Mouse (Mus musculus) adrenal gland, adult 18-20 months (tissue): ENCODE results near the gene Pld4. TPM values are rescaled to one million over a fixed set of nuclear protein-coding genes. Genes with fewer than 3 reads are reported as not detected.

Experiments used
- DNase-seq, 2 experiments: peaks; one replicate each; pipeline ENCODE4 v3.0.0; 2021 to 2022; ENCODE audit warnings: low spot score in 2 of 2
- total RNA-seq, 2 experiments: library from RNA; stranded (reverse); gene quantifications; 1 replicate in 1 of 2; 2 replicates in 1 of 2; pipeline ENCODE4 v1.2.3; 2021

Pld4 gene
- total RNA-seq, 2 experiments from 2014 or later = 11.2 to 18.1 TPM

DNA sequence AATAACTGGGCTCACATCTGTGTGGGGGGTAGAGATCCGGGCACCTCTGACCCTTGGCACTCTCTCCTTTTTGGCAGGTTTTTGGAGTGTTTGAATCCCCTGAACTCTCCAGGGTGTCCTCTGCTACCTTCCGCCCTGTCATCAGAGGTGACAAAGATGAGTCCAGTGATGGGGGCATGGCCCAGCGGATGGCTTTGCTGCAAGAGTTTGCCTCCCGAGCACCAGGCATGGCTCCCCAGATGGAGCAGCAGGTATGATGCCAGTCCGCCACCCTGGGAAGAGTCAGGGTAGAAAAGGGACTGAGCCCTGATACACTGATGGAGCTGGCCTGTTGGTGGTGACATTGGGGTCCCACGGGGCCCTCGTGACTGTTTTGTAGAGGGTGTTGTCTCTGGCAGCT lies 23.4 kb upstream of the Pld4 start:
- no peak for DNase-seq

DNA sequence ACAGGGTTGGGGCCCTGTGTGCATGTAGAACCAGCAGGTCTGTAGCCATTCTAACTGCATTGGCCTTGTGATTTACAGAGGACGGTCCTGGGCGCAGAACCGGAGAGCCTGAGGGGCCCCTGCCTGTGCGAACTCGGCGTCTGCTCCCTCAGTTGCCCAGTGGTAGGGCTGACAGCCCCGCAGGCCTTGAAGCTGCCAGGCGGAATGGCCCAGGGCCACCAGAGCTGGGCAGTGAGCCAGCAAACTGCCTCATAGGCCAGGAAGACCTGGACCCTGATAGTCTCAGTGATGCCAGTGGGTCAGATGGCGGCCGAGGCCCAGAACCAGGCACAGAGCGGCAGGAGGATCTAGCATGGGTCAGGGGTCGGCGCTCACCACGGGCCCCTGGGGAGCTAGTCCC lies 22.7 kb upstream of the Pld4 start:
- DNase-seq = peak; percentile 50 to 56

DNA sequence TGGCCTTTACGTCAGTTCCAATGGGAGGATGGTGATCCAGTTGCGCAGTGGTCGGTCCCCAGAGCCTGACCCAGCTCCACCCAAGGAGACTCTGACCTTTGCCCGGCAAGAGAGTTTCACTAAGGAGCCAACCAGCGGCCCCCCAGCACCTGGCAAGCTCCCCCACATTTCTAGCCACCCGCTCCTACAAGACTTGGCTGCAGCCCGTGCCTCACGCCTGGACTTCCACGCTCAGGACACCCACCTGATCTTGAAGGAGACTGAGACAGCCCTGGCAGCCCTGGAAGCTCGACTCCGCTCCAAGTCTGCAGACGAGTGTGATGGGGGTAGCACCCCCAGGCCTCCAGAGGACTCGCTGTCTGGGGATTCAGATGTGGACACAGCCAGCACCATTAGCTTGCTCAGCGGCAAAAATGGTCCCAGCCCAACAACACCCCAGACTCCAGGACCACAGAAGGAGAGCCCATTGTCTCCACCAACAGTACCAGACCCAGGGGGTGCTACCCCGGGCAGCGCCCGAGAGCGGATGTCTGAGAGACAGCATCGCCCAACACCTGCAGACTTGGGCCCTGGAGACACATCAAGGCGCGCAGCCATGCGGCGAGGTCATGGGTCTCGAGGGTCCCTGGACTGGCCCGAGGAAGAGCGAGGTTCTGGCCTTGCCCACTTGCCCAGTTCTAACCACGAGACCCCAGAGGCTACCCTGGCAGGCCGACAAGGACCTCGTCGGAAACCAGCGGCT lies 22.0 kb upstream of the Pld4 start:
- DNase-seq = no peak

DNA sequence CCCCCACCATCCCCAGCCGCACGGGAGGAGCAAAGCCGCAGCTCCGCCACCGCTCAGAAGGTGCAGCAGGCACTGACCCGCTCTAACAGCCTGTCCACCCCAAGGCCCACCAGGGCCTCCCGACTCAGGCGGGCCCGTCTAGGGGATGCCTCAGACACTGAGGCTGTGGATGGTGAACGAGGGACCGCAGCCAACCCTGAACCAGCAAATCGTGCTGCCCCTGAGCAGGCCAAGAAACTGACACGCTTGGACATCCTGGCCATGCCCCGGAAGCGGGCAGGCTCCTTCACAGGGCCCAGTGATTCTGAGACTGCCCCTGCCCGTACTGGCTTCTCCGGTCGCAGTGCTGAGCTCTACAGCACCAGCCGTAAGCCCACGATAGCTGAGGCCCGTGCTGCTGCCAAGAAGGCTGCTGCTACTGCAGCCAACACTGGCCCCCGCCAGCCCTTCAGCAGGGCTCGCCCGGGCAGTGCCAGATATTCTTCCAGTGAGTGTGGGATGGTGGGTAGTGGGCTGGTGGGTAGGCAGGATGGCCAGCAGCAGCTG lies 21.4 kb upstream of the Pld4 start:
- DNase-seq = no peak

DNA sequence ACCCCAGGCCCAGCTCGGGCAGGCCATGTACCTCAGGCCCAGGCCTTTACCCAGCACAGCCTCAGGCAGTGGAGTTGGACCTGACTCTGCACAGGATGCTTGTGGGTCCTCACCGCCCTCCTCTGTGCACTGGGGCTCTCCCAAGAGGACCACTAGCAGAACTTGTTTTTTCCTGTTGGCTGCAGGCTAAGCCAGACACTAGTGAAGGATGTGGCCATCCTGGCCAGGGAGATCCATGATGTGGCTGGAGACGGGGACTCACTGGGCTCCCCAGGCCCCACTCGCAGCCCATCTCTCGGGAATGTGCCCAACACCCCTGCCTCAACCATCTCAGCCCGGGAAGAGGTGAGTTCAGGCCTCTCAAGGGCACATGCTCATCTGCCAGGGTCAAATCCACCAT lies 17.7 kb upstream of the Pld4 start:
- DNase-seq = no peak

DNA sequence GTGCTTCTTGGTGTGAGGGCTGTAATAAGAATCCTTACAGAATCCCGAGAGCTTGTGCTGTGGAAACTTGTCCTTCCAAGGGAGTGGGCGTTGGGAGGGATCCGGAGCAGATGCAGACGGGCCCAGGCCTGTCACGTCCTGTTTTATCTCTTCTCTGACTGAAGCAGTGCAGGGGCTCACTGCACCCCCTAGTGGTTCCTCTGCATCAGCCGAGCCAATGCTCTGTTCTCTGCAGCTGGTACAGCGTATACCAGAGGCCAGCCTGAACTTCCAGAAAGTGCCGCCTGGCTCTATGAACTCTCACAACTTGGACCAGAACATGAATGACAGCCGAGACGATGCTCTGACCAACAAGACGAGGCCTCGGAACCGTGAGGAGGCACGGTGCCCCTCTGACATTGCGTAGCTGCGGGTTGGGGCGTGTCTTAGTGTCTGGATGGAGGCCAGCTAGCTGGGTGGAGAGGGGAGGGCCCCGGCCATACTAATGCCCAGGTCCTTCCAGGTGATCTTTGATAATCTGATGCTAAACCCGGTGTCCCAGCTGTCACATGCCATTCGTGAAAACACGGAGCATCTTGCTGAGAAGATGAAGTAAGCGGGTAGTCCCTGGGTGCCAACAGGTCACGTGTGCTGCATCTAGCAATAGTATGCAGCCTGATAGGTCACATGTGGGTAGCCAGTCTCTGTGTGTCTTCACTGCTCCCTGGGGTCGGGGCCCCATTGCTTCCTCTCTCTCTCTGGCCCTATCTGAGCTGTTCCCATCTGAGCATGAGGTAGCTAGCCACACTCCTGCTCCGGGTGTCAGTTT lies 17.1 kb upstream of the Pld4 start:
- DNase-seq = peak; percentile 61 to 69

DNA sequence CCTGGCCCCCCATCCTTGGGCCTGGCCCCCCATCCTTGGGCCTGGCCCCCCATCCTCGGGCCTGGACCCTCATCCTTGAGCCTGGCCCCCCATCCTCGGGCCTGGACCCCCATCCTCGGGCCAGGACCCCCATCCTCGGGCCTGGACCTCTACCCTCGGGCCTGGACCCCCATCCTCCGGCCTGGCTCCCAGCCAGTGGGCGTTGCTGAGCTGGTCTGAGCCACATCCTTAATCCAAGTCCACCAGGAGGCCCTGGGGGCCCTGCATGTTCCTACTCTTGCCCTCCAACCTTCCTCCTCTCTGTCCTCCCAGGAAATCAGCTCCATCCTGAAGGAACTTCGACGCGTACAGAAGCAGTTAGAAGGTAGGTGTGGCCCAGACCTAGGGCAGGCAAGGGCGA lies 16.2 kb upstream of the Pld4 start:
- no peak for DNase-seq

DNA sequence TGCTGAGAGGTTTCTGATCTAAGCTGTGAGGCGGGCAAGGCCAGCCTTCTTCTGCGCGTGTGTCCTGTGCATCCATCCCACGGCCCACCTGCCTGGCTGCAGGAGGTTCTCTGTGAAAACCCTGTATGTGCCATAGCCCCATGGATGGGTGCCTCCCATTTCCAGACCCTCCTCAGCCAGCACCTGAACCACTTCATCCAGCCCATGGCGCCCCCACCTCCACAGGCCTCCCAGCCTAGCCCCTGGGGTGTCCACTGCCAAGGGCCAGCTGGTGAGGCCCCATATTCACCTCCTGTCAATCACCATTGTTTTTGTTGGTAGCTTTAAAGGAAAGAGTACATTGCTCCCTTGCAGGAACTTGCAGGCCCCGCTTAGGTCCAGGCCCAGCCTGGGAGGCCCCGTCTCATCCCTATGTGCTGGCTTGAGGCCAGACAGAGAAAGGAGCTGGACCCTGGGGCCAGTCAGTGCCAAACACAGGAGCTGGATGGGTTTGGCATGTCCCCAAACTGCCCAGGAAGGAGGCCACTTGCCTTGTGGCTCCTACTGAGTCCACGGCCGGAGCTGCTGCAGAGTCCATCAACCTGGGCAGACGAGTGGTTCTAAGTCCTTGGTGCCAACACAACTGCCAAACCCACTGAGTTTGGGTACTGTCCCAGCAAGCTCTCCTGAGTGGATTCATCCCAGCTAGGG lies 15.4 kb upstream of the Pld4 start:
- no peak for DNase-seq

DNA sequence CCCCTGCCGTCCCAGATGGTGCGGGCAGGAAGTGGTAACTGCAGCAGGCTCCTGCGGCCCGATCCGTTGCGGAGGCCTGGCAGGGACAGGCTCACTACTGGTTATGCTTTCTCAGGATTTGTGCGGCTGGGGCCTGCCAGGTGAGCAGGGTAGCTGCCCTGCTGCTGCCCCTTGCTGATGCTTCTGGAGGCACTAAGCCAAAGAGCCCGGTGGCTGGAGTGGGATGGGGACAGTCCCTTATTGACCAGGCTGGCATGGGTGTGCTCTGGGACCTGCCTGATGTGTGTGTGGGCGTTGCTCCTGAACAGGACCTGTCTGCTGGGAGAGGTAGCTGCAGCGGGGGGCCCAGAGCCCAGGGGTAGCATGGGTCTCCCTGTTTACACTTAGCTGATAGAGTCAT lies 14.7 kb upstream of the Pld4 start:
- DNase-seq = no peak

DNA sequence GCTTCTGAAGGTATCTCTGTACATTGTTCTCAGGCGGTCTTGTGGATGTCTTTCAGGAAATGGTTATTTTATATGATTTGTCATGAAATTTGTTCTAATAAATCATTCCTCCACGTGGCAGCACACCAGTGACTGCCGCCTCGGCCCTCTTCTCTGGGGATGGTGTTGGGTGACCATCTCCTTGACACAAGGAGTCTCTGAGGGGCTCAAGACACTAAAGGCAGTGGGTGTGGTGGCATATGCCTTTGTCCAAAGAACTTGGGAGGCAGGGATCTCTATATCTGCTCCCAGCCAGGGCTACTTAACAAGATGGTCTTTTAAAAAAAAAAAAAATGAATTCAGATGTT lies 14.0 kb upstream of the Pld4 start:
- no peak for DNase-seq

DNA sequence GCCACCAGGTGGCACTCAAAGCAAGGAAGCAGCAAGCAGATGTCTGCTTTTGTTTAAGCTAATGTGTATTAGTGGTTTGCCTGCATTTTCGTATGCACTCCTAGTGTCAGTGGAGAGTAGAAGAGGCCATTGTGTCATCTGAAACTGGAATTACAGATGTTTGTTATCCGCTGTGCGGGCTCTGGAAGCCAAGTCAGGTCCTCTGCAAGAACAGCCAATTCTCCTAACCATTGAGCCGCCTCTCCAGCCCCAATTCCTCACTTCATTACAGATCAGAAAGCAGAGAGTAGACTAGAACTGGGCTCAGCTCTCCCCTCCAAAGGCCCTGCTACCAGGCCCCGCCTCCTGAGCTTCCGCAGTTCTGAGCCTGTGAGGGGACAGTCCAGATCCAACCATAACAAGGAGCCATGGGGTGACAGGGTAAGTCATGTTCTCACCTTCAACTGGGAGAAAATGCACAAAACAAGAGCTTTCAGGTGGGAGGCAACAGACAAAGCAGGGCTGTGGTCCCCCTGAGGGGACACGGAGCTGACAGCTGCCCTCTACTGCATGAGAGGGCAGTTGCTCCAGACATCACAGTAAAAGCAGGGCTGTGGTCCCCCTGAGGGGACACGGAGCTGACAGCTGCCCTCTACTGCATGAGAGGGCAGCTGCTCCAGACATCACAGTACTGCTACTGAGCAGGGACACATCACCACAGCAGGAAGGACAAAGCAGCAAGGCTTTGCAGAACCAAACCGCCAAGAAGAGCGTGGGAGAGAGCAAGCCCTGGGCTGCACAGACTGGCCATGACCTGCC lies 13.4 kb upstream of the Pld4 start:
- no peak for DNase-seq

DNA sequence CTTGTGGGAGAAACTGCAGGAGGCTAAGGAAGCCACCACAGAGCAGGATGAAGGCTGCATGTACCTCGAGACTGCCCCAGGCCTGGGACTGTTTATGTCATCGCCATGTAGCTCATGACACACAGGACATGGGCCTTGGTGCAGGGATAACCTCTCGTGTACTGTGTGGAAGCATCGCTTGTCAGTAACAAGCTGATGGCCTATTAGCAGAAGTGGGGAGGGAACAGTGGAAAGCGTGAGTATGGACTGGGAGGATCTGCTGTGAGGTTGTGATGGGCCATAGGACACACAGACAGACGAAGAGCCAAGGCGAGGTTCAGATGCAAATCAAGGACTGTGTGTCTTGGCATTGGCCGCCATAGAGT lies 12.9 kb upstream of the Pld4 start:
- DNase-seq = no peak

DNA sequence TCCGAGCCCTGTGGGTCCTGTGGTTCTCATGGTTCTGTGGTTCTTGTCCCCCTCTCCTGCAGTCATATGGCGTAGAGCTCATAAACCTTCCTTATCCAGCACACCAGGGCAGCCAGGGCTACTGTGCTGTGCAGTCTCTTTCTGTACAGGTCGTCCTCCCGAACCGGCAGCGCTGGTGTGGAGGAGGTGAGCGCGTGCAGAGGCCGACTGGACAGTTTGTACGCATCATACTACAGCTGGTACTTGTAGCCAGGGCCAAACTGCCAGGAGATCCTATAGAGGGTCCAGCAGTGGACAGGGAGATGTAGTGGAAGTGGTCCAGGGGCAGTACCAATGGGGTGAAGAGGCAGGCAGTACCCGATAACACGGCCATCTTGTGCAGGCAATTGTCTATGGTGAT lies 9.5 kb upstream of the Pld4 start:
- no peak for DNase-seq

DNA sequence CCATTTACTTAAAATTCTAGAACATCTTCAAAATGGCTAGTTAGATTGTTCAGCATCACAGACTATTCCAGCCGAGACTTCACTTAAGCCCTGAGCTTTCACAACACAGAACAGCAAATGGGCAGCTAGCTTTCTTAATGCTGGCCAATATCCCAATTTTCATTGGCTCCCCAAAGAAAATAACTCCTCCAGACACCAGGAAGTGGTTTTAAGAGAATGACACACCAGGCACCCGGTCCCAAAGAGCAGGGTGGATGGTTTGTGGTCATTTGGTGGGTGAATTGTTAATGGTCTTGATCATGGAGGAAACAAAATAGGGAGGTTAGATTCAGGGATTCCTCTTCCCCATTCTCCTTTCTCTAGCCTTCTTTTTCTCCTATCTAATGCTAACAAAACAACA lies 8.1 kb upstream of the Pld4 start:
- no peak for DNase-seq

DNA sequence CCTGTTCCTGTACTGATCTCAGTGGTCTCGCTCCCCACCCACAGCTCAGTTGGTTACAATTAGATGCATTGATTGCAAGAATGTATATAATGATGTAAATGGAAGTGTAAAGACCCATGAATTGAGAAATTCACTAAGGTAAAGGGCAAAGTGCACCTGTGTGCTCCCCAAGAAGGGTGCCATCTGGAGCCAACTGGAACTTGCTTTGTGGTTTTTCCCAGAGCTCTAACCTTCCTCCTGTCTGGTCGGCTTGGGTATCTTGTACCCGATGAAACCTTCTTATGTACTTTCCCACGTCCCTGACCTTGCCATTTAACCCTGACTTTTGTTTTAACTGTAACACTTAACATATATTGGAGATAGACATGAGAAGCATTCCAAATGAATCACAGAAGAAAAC lies 4.6 kb upstream of the Pld4 start:
- no peak for DNase-seq

DNA sequence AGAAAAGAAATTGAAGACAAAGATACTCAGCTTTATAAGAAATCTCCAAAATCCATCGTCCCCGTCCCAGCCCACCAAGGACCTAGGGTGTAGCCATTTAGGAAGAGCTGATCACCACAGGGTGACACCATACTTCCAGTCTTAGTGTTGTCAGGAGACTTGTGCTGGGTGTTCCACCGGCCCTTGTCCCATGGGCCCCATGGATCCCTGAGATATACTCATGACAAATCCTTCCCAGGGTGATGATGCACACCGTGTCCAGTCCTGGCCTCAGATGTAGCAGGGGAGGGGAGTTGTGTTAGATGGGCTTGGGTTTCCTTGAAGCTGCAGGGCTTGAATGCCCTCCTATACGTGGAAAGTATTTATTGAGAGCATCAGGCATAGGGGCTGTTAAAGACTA lies 2.6 kb upstream of the Pld4 start:
- DNase-seq = peak in 1 of 2 experiments; percentile 6

DNA sequence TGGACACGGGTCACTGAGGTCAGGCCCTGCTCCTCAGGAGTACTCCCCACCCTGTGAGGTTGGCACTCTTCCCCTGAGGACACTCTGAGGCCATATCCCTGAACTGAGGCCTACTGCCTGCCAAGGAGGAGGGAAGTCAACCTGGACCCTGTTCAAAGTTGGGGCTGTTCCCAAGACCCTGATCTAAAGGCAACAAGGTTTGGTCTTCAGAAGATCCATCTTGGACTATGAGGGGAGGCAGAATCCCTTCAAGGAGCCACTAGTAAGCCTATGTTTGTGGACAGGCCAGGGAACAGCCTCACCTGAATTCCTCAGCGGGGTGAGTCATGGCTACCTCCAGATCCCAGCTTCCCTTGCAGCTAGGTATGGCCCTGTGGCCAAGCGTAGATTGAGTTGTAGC lies 984 bp upstream of the Pld4 start:
- peak in 1 of 2 experiments; percentile 8 for DNase-seq

DNA sequence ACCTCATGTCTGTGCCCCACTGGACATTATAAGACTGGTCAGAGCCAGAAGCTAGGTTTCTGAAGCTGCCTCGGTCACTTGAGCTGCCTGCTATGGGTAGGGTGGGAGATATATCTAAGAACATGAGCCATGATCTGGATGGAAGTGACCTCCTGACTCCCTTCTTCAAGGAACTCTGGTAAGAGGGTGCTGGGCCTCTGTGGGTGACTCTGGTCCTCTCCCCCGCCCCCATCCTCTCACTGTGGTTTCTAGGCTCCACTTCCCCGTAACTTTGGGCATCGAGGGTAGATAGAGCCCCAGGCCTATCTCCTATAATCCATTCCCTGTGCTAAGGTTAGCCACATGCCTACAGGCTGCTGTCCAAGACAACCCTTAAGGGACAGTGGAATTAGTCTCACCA lies 956 bp downstream of the Pld4 start:
- DNase-seq = no peak

DNA sequence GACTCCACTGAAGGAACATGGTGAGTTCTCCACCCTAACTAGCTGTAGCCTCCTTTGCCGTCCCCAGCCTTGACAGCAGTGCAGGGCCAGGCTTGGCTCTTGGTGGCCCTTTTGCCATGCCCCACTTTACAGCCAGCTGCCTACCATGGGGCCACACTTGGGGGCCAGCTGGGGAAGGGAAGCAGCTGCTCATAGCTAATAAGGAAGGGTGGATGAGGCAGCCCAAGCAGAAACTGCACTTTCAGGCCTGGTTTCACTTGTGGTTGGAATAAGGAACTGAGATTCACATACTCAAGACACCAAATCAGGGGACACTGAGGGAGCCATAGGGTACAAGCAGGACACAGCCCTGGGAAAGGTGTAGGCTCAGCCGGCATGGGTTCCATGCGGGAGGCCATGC lies 1.6 kb downstream of the Pld4 start:
- peak in 1 of 2 experiments; percentile 19 for DNase-seq

DNA sequence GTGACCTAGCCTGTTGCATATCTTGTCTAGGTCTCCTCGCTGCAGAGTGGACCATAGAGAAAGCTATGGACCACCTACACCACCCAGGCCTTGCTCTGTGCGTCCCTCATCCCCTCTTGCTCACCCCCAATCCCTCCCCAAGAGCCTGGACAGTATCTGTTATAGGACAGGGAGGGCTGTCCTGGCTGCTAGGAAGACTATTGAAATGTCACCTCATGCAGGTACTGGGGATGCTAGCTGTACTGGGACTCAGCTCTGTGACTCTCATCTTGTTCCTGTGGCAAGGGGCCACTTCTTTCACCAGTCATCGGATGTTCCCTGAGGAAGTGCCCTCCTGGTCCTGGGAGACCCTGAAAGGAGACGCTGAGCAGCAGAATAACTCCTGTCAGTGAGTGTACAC lies 2.7 kb downstream of the Pld4 start:
- peak in 1 of 2 experiments; percentile 9 for DNase-seq

DNA sequence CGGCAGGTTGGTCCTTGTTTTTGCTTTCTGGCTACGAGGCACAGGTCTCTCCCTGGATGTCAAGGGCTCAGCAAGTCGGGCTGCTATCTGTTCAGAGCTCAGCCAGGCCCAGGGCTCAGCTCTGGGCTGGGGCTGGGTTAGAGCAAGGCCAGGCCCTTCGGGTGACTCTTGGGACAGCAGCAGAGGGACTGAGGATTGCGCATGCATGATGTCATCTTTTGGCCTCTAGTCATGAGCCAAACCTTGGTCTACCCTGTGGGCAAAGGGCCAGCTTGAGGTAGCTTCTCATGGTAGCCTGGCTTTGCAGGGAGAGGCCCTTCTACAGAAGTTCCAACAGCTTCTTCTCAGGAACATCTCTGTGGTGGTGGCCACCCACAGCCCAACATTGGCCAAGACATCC lies 3.7 kb downstream of the Pld4 start:
- peak; percentile 26 to 46 for DNase-seq
